Mouse (Mus musculus): ENCODE measurements around the gene Acin1.

The Acin1 gene

DNA sequence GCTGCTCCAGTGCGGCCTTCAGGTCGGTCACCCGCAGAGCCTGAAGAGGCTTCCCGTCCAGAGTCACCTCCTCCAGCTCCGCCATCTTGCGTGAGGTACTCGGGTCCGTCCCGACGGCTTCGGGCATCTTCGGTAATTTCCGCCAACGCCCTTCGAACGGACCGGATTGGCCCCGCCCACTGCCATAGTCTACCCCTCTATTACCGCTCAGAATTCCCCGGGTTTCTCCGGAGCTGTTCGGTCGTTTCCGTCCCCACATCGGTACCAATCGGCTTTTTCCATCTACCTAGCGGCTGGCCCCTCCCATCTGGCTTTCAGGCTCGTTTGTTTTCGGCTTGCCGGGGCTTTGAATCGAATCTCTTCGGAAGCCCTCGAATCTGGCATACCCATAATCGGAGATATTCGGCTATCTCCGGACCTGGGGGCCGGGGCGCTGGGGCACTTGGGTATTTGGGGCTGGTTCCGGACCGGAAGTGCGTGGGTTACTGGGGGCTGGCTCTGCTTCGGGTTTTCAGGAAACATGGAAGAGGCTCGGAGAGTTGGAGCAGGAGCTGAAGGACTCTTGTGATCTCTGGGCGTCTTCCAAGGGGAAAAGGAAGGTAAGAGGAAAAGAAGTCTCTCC lies at the start of gene Acin1:
Gene Acin1, minus strand, starts transcription at position 410 of the 622 bp plus-strand sequence.
- DNase-seq = peak; percentile 100

DNA sequence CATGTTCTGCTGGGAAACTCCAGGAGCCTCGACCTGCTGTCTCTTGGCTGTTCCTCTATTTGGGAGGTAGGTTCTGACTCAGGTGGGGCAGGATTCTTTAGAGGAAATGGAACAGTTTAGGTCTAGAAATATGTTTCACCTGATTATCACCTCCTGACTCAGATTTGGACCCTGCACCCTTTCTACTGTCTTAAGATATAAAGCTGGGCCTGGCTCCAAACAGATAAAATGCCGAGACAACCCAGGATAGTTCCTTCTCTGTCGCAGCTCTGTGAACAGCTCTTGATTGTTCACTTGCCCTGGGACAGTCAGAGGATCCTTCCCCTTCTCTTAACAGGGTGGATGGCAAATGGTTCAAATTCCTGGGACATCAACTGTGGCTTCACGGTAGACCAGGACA lies 48.5 kb upstream of the Acin1 start:
- no peak for DNase-seq

DNA sequence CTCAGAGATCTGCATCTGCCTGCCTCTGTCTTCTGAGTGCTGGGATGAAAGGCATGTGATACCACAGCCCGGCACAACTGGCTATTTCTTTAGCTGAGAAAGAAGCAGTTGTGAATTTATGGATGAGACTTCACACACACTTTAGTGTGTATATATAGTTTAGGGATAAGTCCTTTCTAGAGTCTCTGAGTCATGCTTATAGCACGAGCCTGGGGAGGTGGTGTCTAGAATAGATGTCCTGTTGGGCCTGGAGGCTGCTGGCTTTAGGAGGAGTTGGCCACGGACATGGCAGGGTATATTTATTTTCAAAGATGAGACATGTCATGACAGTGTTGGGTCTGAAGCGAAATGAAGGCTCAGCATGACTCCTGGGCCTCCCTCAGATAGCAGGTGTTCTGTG lies 47.3 kb upstream of the Acin1 start:
- DNase-seq = no peak

DNA sequence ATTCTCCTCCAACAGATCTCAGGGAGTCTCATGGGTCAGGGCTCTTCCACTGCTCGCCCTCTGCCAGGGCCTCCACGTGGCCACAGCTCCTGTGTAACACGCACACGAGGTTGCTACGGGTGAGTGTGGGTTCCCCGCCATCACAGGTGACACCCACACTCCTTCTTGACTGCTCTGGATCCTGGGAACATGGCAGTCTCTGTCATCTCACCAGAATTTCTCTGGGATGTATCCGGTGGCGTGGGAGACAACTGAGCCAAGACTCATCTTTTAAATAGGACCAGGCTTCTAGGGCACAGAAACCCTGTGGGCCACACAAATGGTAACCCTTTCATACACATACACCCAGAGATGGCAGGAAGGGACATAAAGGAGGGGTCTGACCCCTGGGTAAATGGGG lies 45.5 kb upstream of the Acin1 start:
- no peak for DNase-seq

DNA sequence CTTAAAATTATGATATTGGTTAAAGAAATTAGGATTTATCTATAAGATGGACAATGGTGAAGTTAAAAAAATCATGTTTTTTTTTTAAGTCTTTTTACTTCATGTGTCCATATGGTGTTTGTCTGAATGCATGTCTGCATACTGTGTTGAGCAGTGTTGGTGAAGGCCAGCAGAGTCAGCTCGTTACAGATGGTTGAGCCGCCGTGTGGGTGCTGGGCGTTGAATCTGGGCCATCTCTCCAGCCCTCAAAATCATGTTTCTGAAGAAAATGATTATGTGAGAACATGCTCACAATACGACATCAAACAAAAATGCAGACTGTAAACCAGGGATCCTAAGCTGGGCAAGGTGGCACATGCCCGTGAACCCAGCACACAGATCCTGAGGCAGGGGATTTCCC lies 43.6 kb upstream of the Acin1 start:
- peak; percentile 68 to 69 for DNase-seq

DNA sequence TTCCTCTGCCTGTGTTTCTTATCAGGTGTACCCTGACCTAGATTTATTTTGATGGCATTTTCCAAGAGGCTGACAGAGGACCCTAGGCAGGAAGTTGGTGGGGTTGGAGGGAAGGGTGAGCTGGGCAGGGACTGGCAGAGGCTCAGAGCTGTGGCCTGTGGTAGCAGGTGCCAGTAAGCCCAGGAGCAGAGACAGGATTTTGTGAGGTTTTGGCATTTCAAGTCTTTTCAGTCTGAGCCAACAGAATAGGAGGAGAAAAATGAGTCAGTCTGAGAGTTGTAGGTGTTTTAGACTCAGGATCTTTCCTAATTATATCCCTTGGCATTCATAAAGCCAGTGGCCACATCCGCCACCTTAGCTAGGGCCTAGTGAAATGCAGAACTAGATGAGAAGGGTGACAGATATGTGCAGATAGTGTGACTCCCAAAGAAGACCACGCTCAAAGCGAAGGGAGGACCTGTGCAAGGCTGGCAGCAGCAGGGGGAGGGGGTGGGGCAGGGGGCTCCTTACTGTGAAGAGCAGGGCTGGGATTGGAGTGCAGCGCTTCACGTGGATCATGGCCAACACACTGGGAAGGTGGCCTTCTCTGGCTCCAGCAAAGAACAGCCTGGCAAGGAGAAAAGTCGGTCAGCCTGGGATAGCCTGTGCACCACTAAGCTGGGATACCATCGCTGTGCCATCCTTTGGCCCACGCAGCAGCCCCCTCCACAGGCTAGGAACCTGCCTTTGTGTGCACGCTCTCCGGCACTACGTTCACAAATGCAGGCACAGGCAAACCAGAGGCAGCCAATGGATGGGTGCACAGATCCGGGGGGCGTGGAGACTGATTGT lies 42.3 kb upstream of the Acin1 start:
- DNase-seq = peak; percentile 64 to 71

DNA sequence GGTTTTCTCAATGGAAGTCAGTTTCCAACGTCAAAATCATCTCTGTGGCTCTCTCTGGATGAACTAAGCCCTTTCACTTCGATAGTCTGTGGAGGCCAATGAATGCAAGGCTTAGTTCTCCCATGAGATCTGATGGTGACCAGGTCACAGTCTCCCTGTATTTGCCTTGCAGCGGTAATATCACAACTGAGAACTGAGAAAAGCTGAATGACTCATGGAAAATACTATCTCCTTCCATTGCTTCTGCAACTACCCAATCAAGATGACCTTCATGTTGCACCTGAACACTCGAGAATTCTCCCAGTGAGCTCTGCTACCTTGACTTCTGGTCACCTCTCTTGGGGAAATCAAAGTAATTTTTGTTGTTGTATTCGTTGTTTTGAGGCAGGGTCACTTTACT lies 40.8 kb upstream of the Acin1 start:
- DNase-seq = no peak

DNA sequence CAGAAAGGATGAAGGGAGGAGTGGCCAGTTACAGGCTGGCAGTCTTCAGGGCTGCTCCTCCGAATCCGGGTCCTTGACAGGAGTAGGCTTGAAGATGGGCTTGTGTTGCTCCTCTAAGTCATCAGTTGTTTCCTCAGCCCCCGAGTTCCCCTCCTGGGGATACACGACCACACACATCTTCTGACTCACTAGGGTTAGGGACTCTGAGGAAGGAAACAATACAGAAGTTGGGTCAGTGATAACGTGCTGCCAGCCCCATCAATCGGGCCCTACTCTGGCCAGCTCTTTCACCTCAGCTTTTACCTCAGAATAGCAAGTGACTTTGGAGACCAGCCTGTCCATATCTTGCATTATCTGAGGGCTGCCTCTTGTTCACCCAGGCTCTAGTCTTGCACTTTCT lies 37.3 kb upstream of the Acin1 start:
- no peak for DNase-seq

DNA sequence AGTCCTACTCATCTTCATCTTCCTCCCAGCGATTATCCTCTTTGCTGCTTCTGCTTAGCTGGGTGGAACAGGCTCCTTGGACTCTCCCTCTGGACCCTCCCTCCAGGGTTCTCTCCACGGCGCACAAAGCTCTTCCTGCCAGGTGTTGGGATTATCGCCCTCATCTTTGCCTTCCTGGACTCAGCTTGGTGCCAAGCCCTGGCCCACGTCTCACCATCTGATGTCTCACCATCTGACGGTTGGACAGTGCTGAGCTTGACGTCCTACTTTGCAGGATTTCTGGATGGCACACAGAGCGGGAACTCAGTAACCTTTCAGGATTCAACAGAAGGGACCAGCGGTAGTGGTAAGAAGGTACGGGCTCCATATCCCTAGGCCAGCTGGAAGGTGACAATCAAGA lies 35.0 kb upstream of the Acin1 start:
- peak; percentile 66 to 73 for DNase-seq

DNA sequence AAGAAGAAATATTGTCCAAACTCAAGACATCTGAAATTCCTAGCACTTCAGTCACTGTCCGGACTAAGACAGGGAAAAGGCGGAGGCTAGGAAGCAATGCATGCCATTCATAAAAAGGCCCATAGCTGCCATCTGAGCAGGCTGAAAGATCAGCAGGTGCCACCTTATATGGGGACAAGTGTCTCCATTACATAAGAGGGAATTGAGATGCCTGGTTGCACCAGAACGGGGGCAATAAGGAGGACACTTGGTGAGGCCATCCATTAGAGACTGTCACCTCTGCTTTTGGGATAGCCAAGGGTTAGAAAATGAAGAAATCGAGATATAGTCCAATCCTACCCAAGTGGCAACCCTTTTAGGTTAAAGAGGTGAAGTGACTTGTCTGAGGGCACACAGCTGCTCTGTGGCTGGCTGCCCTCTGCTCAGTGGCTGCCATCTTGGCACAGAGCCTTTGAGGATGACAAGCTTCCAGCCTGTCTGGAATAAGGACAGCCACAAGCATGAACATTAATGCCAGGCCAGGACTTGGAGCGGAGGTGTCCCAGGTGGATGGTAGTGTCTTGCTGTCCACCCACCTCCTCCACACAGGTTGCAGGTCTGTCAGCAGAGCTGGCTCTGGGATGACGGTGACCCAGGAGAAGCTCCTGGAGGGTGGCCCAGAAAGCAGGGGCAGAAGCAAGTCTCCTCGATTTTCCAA lies 34.1 kb upstream of the Acin1 start:
- DNase-seq = peak; percentile 75 to 79

DNA sequence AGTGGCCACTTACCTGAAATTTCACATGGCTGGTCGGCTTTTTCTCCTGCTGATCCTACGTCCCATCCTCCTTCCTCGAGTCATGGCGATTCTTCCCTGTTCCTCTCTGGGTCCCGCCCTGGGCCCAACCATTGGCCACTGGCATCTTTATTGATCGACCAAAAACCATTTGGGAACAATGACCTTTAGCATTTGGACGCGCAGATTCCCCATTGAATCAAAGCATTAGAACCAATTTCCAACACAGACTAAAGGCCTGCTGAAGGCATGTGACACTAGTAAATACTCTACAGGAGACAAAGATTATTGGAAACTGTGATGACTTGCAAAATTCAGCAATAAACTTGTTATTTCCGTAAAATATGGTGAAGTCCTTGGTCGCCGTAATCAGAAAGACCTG lies 33.3 kb upstream of the Acin1 start:
- DNase-seq = no peak

DNA sequence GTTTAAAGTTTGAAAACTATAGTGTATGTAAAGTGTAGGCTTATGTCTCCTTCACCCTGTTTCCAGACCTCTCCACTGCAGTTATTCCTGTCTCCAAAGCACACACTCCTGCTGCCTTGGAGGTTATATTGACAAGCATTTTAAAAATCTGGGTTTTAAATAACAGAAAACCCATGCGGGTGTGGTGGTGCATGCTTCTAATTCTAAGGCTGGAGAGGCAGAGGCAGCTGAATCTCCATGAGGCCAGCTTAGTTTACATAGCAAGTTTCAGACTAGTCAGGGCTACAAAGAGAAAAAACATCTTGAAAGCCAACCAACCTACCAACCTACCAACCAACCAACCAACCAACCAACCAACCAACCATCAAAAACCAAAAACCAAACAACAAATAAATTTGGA lies 28.7 kb upstream of the Acin1 start:
- no peak for DNase-seq

DNA sequence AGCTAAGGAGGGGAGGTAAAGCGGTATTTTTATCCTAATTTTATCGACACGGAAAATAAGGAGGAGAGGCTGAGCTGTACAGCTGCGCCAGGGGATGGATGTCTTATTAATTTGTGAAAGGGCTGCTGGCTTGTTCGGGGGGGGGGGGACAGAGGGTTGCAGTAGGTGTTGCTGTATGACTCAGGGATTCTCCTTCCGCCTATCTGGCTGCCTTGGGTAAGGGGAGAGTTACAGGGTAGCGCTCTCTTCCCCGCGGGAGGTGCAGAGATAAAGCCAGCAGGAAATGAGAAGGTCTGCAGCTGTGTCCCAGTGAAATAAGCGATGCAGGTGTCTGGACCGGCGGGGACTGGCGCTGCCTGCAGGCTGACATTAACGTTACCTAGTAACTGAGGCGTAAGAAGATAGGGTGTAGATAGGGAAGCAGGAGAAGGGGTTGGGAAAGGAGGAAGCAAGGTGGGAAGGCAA lies 27.9 kb upstream of the Acin1 start:
- peak; percentile 53 to 55 for DNase-seq

DNA sequence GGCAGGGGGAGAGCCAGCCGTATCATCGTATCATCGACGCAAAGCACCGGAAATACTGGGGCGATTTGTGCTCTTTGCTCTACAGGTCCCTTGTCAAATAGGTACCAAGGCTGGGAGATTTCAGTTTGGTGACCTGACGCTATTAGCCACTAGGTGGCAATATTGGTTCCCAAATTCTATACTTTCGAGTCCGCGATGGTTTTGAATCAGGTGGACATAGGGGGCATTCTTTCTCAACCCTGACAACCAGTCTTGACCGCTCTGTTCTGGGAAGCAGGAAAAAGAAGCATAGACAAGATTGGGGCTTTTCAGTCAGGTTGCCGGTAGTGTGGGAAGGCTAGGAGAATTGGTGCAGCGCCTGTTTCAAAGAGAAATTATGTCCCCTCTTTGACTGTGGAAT lies 27.4 kb upstream of the Acin1 start:
- peak; percentile 84 to 90 for DNase-seq

DNA sequence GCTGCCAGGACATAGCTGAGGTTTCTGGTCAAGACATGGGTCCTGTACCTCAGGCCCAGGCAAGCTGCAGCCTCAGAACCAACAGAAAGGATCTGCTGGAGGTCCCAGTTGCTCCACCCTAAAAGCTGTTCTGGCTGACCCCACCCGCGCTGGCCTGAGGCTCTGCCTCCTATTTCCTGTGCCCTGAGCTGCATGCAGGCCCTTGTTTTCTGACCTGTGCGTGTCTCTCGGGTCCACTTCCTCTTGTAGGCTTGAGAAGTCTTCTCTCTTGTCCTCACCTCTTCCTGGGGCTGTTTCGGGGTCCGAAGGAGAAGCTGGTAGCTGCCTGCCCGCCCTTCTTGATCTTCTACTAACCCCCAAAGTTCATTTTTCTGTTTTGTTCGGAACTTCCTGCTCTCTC lies 26.1 kb upstream of the Acin1 start:
- no peak for DNase-seq

DNA sequence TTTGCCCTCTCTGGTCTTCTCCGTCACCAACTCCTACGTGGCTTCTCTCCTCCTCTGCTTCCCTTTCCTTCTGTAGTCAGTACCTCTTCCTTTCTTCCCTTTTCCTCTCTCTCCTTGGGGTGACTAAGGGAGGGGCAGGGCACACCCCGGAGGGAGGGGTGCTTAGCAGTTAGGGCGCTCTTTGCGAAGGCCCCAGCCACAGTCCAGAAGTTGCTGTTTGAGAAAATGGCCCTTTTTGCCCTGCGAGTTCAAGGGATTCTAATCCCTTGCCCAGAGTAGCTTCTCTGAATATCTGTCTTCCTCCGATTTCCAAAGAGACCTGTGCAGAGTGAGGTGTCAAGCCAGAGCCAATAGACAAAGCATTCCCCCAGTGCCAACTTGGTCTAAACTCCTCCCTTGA lies 25.3 kb upstream of the Acin1 start, which contains the start of gene Cebpe:
Gene Cebpe, minus strand, starts transcription at position 101 of the 400 bp plus-strand sequence.
- DNase-seq = no peak

DNA sequence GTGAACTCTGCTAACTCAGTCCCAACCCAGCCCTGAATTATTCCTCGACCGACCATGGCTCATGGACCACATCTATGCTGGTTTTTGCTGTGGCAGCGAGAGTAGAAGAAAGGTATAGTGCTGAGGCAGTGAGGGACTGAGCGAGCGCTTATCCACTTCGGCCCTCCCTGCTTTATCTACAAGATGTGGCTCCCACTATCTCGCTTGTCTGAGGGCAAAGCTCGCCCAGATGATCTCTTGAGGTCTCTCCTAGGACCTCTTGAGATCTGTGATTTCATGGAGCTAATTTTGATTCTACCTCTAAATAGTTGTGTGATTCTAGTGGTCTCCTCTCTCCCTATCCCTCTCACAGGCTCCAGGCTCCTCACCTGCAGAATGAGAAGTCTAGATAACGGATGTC lies 22.3 kb upstream of the Acin1 start:
- no peak for DNase-seq

DNA sequence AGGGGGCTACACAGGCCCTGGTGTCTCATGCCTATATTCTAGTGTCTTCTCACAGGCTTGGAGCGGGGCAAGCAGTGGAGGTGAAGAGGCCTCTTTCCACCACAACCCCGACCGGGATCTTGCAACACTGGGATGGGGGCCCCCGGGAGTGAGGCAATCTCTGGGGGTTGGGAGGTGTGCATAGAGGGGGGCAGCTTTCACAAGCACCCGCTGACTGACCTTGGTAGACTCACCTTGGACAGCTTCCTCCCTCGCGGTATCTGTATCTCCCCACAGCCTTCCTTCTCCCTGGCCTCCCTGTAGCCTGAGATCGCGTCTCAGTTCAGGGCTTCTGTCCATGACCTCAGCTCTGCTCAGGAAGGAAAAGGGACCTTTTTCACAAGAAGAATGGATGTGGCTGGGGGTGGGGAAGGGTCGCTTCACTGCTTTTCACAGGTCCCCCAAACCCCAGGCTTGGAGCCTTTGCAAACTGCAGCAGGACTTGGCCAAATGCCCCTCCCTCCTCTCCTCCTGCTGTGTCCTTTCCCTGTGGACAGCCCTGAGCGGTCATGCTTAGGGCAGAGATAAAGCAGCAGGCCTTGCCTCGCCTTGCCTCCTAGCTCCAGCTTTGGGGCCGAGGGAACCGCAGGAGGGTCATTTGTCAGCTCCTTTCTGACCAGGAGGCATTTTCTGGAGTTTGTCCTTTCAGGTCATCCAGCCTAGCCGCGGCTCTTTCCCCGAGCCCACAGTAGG lies 20.0 kb upstream of the Acin1 start:
- DNase-seq = no peak

DNA sequence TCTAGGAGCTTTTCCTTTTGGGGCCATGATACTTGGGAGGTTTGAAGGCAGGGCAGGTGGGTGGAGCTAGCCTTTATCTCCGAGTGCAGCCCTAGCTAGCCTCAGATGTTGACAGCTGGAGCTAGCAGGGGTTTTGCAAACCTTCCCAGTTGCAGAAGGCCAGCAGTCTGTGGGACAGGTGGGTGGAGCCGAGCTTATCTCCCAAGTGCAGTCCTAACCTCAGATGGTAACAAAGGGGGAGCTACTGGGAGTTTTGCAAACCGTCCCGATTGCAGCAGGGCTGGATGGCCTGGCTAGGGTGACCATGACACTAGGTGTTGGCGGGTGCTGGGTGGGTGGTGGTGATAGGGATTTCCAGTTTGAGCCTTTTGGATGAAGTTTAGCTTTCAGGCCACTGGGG lies 19.1 kb upstream of the Acin1 start:
- no peak for DNase-seq

DNA sequence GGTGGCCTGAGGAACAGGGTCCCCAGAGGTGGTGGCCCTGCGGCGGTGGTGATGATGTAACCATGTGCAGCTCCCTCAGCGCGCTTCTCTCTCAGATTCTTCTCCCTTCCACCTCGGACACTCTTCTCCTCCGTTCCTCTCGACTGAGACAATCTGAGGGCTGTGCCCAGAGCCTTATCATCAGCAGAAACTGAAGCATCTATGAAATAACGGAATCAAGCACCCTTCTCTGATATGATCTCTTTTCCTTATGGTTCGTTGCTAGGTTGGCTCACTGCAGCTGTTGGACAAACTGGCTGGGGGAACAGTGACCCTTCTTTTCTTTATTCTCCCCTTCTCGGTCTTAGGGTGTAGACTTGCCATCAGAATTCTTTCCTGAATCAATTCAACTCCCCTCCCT lies 16.5 kb upstream of the Acin1 start:
- no peak for DNase-seq

DNA sequence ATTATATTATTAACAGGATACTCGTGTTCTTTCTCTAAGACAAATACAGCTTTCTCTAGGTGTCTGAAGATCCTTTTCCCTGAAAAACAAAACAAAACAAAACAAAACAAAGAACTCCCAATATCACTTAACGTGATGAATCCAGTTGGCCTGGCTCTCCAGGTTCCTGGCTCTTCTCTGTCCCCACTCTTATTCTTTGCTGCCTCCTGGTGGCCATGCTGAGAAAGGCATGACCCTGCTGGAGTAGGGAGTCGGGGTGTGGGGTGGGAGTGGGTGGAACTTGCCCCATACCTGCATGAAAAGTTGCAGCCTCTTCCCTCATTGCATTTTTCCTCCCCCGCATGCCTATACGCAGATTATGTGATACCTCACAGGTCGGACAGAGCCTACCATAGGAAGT lies 14.6 kb upstream of the Acin1 start:
- peak; percentile 83 to 94 for DNase-seq

DNA sequence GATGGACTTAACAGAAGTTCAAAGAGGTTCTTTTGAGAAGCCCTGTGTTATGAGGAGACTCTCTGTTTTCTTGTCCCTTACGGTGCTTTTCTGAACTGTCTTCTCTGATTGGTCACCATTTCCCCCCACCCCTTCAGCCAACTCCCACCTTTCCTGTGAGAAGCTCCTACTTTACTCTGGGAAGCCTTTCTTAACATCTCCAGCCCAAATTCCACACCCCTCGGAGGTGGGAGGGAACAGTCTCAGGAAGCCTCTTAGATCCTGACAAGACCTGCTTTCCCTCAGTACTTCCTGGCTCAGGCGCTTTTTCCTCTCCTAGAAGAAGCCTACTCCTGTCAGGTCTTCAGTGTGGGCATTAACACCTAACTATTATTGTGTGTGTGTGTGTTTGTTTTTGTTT lies 12.9 kb upstream of the Acin1 start:
- no peak for DNase-seq

DNA sequence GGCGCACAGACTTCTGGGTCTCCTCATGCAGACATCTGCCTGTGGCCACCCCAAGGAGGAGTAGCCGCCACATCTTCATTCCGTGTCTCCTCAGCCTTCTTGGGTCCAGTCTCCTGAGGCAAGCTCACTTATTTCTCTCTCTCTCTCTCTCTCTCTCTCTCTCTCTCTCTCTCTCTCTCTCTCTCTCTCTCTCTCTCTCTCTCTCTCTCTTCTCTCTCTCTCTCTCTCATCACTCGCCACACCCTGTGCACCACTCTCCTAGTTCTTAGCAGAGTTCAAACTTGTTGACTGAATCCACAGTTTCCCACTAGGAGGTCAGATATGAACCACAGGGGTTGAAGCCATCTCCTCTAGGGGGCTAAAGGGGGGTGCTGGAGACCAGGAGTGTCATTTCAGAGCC lies 12.0 kb upstream of the Acin1 start, which contains the start of gene Gm29776:
Gene Gm29776, minus strand, starts transcription at position 101 of the 400 bp plus-strand sequence.
- no peak for DNase-seq

All from cerebellum, postnatal 14 days (tissue).